Mouse (Mus musculus) urinary bladder, adult 2 months (tissue): Measurements from ENCODE around the gene Rnase2a. TPM values are rescaled to one million over a fixed set of nuclear protein-coding genes. Genes with fewer than 3 reads are reported as not detected.
"Not testable (repeated sequence)": the region's sequence is repeated elsewhere in the genome, so short reads cannot be mapped to it uniquely, and the experiment has no call there.

ENCODE experiments used
- DNase-seq: peaks from one replicate; pipeline ENCODE4 v3.0.0; 2022; ENCODE audit warnings: low spot score
- polyA plus RNA-seq: library from polyadenylated mRNA; depleted of rRNA; stranded (reverse); fragments of >200 nt; gene quantifications from 2 replicates; pipeline ENCODE4 v1.2.3, GENCODE M21; 2012; rRNA removed

Gene Rnase2a
- polyA plus RNA-seq, result 0.12 TPM in 1 of 2 replicates, not detected in the other

- no peak for DNase-seq
Measured at GRCm38 (mm10) chr14:51256041-51256440, at the start of gene Rnase2a. TSS of gene Rnase2a (minus strand) at chr14:51256112.

GRCm38 (mm10) chr14:51291505-51291904 is 35.6 kb upstream of the Rnase2a start:
- no peak for DNase-seq

GRCm38 (mm10) chr14:51278515-51278914 is 22.6 kb upstream of the Rnase2a start:
- DNase-seq, result not testable (repeated sequence)

GRCm38 (mm10) chr14:51268677-51269076 is 12.8 kb upstream of the Rnase2a start:
- no peak for DNase-seq

- peak; percentile 57 for DNase-seq
Measured at GRCm38 (mm10) chr14:51266113-51266512, 10.2 kb upstream of the Rnase2a start.

- DNase-seq, result no peak
Measured at GRCm38 (mm10) chr14:51265667-51266066, 9.8 kb upstream of the Rnase2a start.

- no peak for DNase-seq
Measured at GRCm38 (mm10) chr14:51262397-51262796, 6.5 kb upstream of the Rnase2a start.

- no peak for DNase-seq
Measured at GRCm38 (mm10) chr14:51259741-51260140, 3.8 kb upstream of the Rnase2a start.

GRCm38 (mm10) chr14:51253569-51253968 is 2.3 kb downstream of the Rnase2a start:
- no peak for DNase-seq

- DNase-seq, result not testable (repeated sequence)
Measured at GRCm38 (mm10) chr14:51252206-51252605, 3.7 kb downstream of the Rnase2a start.

GRCm38 (mm10) chr14:51250348-51250747 is 5.6 kb downstream of the Rnase2a start:
- DNase-seq, result no peak

- DNase-seq, result no peak
Measured at GRCm38 (mm10) chr14:51247736-51248135, 8.2 kb downstream of the Rnase2a start.

- no peak for DNase-seq
Measured at GRCm38 (mm10) chr14:51240899-51241298, 15.0 kb downstream of the Rnase2a start.

GRCm38 (mm10) chr14:51237488-51237887 is 18.4 kb downstream of the Rnase2a start:
- DNase-seq, result not testable (repeated sequence)

- DNase-seq, result not testable (repeated sequence)
Measured at GRCm38 (mm10) chr14:51229657-51230056, 26.3 kb downstream of the Rnase2a start.

GRCm38 (mm10) chr14:51220075-51220474 is 35.8 kb downstream of the Rnase2a start:
- not testable (repeated sequence) for DNase-seq

Other genes starting within 250 kb of the Rnase2a start
- gene Rnase10, start 248.4 kb downstream of the Rnase2a start, polyA plus RNA-seq, result 0.28 and 0.41 TPM in 2 replicates
- not detected in 2 replicates for gene Rnase9, start 214.2 kb downstream of the Rnase2a start, polyA plus RNA-seq
- gene Rnase11, start 205.9 kb downstream of the Rnase2a start, polyA plus RNA-seq, result not detected in 2 replicates
- 0.32 TPM in 1 of 2 replicates, not detected in the other for gene Rnase12, start 198.5 kb downstream of the Rnase2a start, polyA plus RNA-seq
- gene Olfr750, start 181.7 kb downstream of the Rnase2a start, polyA plus RNA-seq, result 0.06 TPM in 1 of 2 replicates, not detected in the other
- gene Rnase4, start 165.0 kb downstream of the Rnase2a start, polyA plus RNA-seq, result 373 and 403 TPM in 2 replicates
- gene Ang, start 165.0 kb downstream of the Rnase2a start, polyA plus RNA-seq, result 60.1 and 64.0 TPM in 2 replicates
- gene Eddm3b, start 141.7 kb downstream of the Rnase2a start, polyA plus RNA-seq, result 0.04 and 0.06 TPM in 2 replicates
- 7.1 and 8.3 TPM in 2 replicates for gene Rnase6, start 132.2 kb downstream of the Rnase2a start, polyA plus RNA-seq
- 0.30 and 0.40 TPM in 2 replicates for gene Rnase1, start 109.3 kb downstream of the Rnase2a start, polyA plus RNA-seq
- gene Rnase2b, start 93.9 kb downstream of the Rnase2a start, polyA plus RNA-seq, result not detected in 2 replicates
- not detected in 2 replicates for gene Ang2, start 57.0 kb downstream of the Rnase2a start, polyA plus RNA-seq
- gene Ear14, start 52.7 kb downstream of the Rnase2a start, polyA plus RNA-seq, result not detected in 2 replicates
- not detected in 2 replicates for gene Gm7247, start 105.6 kb upstream of the Rnase2a start, polyA plus RNA-seq
- gene Vmn2r88, start 154.7 kb upstream of the Rnase2a start, polyA plus RNA-seq, result not detected in 2 replicates
- gene Vmn2r89, start 195.7 kb upstream of the Rnase2a start, polyA plus RNA-seq, result not detected in 2 replicates